Mouse (Mus musculus) brain, embryonic 14.5 days (tissue): ENCODE measurements around the gene Dlgap1. TPM values are rescaled to one million over a fixed set of nuclear protein-coding genes. Genes with fewer than 3 reads are reported as not detected.
A peak's percentile ranks its signal among the peaks of the same experiment; 100 is the strongest.

Experiments used
- DNase-seq: peaks from one replicate; pipeline ENCODE4 v3.0.0-alpha.2; 2011; ENCODE audit warnings: low read depth
- CTCF ChIP-seq: fragments of 200-500 bp; IDR thresholded peaks from 2 replicates; pipeline ENCODE4 v1.5.1; 2012; ENCODE audit warnings: inconsistent platforms, mild to moderate bottlenecking, moderate library complexity, borderline replicate concordance; ENCODE audit not compliant: insufficient read depth, insufficient read length; ENCODE audit errors: extremely low read depth
- POLR2A ChIP-seq: fragments of 200-500 bp; IDR thresholded peaks from 2 replicates; pipeline ENCODE4 v1.6.1; 2012; ENCODE audit warnings: mild to moderate bottlenecking, inconsistent platforms, borderline replicate concordance; ENCODE audit not compliant: poor library complexity, insufficient read depth, insufficient read length, severe bottlenecking; ENCODE audit errors: extremely low read depth
- polyA plus RNA-seq: library from polyadenylated mRNA; depleted of rRNA; stranded (reverse); fragments of >200 nt; gene quantifications from 2 replicates; pipeline ENCODE4 v1.2.3, GENCODE M21; 2012

Dlgap1 gene
- polyA plus RNA-seq, 1 experiment = 25.4 TPM

GRCm38 (mm10) chr17:70706976-70707818 lies 738.3 kb downstream of the Dlgap1 start:
- DNase-seq = peak; percentile 91
- TF ChIP-seq POLR2A (no peak), CTCF (peak; percentile 98)

DNA sequence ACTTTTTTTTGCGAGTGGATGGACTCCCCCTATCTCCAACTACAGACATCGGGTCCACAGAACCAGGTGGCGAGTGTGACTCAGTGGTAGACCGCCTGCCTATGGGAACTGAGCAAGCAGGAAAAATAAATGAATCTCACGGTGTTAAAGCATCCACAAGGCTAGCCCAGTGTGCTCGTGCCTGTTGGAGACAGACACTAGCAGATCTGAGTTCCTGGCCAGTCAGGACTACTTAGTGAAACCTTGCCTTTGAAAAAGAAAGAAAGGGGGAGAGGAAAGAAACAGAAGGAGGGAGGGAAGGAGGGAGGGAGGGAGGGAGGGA lies 738.9 kb downstream of the Dlgap1 start:
- no peak for DNase-seq
- no peak for TF ChIP-seq CTCF
- no peak for TF ChIP-seq POLR2A

DNA sequence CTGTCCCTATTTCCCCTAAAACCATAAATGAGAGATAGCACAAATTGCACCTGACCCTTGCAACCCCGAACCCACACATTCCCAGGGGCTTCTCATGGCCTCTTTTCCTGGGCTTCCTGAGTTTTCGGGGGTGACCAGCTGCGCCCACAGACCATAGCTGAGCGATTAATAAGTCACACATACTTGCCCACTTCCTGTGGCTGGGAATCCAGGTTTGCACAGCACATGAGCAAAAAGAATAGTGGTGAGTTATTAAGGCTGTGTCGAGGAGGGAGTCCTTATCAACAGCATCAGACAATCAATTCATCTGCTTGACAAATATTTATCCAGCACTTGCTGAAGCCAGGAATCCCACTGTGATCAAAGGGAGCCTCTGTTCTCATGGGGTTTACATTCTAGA lies 740.7 kb downstream of the Dlgap1 start:
- no peak for DNase-seq
- TF ChIP-seq POLR2A = no peak
- no peak for TF ChIP-seq CTCF

DNA sequence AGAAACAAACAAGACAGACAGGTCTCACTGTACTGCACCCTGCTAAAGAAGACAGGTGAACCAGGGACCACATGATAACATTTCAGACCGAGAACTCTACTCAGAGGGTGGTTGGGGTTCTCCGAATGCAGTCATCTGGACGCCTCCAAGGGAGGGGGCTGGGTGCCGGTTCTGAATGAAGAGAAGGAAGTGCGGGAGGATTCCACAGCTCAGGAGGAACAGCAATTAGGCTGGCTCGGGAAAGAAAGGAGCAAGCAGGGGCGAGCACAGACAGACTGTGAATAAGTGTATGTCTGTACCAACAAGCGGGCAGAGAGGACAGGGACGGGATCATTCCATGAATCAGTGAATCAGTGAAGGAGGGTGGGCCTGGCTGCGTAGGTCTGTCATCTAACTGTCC lies 744.6 kb downstream of the Dlgap1 start:
- TF ChIP-seq POLR2A = no peak
- no peak for TF ChIP-seq CTCF
- DNase-seq = no peak

DNA sequence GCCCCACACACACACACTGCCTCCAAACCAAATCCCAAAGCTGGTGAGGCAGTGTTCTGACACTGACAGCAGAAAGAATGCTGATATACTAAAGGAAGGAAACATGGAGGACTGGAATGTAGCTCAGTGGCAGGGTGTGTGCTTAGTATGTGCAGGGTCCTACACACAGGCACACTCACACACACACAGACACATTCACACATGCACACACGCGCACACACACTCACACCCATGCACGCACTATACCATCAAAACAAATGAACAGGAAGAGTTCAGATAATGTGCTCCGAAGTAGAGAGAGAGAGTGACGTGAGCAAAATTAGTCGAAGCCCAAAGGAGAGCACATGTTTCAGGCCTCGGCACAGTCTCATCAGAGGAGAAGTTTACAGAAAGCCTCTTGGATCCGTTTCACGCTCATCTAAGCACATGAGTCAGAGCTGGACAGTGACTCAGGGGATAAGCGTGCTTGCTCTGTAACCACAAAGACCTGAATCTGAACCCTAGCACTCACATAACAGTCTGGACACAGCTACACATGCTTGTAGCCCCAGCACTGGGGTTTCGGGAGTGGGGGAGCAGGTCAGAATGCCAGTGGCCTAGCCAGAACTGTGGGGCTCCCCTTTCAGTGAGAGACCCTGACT lies 750.9 kb downstream of the Dlgap1 start:
- DNase-seq = no peak
- TF ChIP-seq CTCF (no peak), POLR2A (no peak)

- peak; percentile 42 for DNase-seq
- TF ChIP-seq POLR2A (no peak), CTCF (no peak)
Observed at GRCm38 (mm10) chr17:70720766-70721165, 751.9 kb downstream of the Dlgap1 start.

GRCm38 (mm10) chr17:70722146-70722545 lies 753.3 kb downstream of the Dlgap1 start:
- TF ChIP-seq POLR2A (no peak), CTCF (no peak)
- DNase-seq = no peak

DNA sequence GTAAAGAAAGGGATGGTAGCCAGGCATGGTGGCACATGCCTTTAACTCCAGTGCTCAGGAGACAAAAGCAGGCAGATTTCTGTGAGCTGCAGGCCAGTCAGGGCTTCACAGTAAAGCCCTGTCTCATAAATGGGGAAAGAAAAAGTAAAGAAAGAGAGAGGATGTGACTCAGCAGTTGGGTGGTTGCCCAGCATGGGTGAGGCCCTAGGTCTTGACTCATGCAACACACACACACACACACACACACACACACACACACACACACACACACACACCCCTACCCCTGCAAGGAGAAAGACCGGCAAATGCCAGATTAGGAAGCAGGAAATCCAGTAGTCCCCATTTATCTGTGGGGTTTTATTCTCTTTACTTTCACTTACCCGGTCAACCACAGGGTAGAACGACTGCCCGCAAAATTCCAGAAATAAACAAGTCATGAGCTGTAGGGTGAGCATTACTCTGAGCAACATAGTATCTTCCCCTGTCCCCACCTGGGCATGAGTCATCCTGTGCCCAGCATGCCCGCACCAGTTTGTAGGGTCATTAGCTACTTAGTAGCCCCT lies 759.9 kb downstream of the Dlgap1 start:
- peak; percentile 56 for DNase-seq

GRCm38 (mm10) chr17:70734728-70735127 lies 765.9 kb downstream of the Dlgap1 start:
- no peak for TF ChIP-seq POLR2A
- no peak for TF ChIP-seq CTCF
- no peak for DNase-seq

More for the DNA sequence above, 759.9 kb downstream of the Dlgap1 start:
- TF ChIP-seq CTCF (no peak), POLR2A (no peak)

GRCm38 (mm10) chr17:70735396-70735795 lies 766.5 kb downstream of the Dlgap1 start:
- TF ChIP-seq POLR2A (no peak), CTCF (no peak)
- no peak for DNase-seq

DNA sequence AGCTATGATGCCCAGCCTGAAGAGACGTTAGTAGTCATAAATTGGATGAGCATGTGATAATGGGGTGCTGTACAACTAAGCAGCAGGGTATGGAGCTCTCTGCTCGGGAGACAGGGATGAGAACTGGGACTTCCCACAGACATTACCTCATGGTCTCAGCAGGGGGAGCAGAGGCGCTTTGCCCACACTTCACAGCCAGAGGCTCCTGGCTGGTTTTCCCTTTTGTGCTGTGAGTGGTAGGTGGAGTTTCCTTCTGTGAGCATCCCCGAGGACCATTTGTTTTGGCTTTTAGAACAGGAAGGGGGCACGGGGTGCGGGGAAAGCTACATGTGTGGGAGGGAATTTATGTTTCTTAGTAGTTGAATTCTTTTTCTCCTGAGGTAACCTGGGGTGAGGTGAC lies 768.6 kb downstream of the Dlgap1 start:
- DNase-seq = peak; percentile 83
- TF ChIP-seq CTCF = peak; percentile 48; the same call in 1 of the 2 replicates
- TF ChIP-seq POLR2A = no peak

DNA sequence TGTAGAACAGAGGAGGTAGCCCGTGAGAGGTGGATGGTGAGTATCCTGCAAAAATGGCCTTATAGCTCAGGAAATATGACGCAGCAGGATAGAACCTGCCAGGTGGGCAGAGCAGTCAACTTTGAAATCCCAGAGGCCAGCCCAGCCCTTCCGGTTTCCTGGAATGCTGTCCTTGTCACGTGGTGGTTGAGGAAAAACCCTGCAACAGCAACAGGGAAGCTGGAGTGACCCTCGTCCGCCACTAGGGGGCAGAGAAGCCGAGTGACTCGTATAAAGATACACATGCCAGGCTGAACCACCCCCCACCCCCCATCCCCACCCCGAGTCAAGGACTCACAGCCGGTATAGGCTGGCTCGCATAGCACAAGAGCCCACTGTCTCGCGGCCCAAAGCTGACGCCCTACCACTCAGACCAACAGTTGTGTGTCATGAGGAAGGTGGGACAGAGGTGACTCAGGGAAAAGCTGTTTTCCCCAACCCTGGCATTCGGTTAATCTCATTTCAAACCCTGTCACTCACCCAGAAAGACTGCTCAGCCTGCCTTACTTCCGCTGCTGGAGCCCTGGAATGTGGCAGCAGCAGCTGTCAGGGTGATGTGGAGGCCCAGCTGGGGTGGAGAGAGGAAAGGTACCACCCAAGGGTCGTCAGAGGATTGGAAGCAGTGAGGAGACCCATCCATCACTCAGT lies 769.4 kb downstream of the Dlgap1 start:
- TF ChIP-seq CTCF (peak; percentile 82), POLR2A (no peak)

GRCm38 (mm10) chr17:70739346-70739745 lies 770.5 kb downstream of the Dlgap1 start:
- TF ChIP-seq CTCF (no peak), POLR2A (no peak)

More for the DNA sequence above, 769.4 kb downstream of the Dlgap1 start:
- peak; percentile 93 for DNase-seq

More at GRCm38 (mm10) chr17:70739346-70739745, 770.5 kb downstream of the Dlgap1 start:
- no peak for DNase-seq
